Mouse (Mus musculus) retina, adult 2 months (tissue): ENCODE results near the gene Ankrd44.

ENCODE experiments used
- DNase-seq: peaks from one replicate; pipeline ENCODE4 v3.0.0-alpha.2; 2012; ENCODE audit warnings: low read depth, low spot score

The Ankrd44 gene

GRCm38 (mm10) chr1:54922707-54923106, 3.5 kb downstream of the Ankrd44 start:
- DNase-seq = no peak

GRCm38 (mm10) chr1:54922025-54922574, 4.1 kb downstream of the Ankrd44 start:
- DNase-seq = no peak

- DNase-seq = no peak
Measured at GRCm38 (mm10) chr1:54920132-54920531, 6.1 kb downstream of the Ankrd44 start.

GRCm38 (mm10) chr1:54916456-54916855, 9.7 kb downstream of the Ankrd44 start:
- DNase-seq = no peak

- DNase-seq = no peak
Measured at GRCm38 (mm10) chr1:54914387-54914786, 11.8 kb downstream of the Ankrd44 start.

- DNase-seq = no peak
Measured at GRCm38 (mm10) chr1:54913379-54913873, 12.8 kb downstream of the Ankrd44 start.

GRCm38 (mm10) chr1:54913063-54913335, 13.2 kb downstream of the Ankrd44 start:
- no peak for DNase-seq

- DNase-seq = no peak
Measured at GRCm38 (mm10) chr1:54912290-54913062, 13.7 kb downstream of the Ankrd44 start.

- no peak for DNase-seq
Measured at GRCm38 (mm10) chr1:54911256-54911610, 15.0 kb downstream of the Ankrd44 start.

- DNase-seq = no peak
Measured at GRCm38 (mm10) chr1:54910489-54911255, 15.5 kb downstream of the Ankrd44 start.

GRCm38 (mm10) chr1:54908786-54909185, 17.4 kb downstream of the Ankrd44 start:
- no peak for DNase-seq

GRCm38 (mm10) chr1:54907066-54907639, 19.0 kb downstream of the Ankrd44 start:
- DNase-seq = no peak

- no peak for DNase-seq
Measured at GRCm38 (mm10) chr1:54906322-54906721, 19.9 kb downstream of the Ankrd44 start.

- no peak for DNase-seq
Measured at GRCm38 (mm10) chr1:54905632-54906031, 20.6 kb downstream of the Ankrd44 start.

GRCm38 (mm10) chr1:54904165-54904564, 22.0 kb downstream of the Ankrd44 start:
- DNase-seq = no peak

- DNase-seq = no peak
Measured at GRCm38 (mm10) chr1:54902689-54903246, 23.4 kb downstream of the Ankrd44 start.

- no peak for DNase-seq
Measured at GRCm38 (mm10) chr1:54901084-54901483, 25.1 kb downstream of the Ankrd44 start.

GRCm38 (mm10) chr1:54899247-54899646, 26.9 kb downstream of the Ankrd44 start:
- DNase-seq = no peak

- DNase-seq = no peak
Measured at GRCm38 (mm10) chr1:54898656-54899084, 27.5 kb downstream of the Ankrd44 start.

- DNase-seq = no peak
Measured at GRCm38 (mm10) chr1:54897726-54898125, 28.5 kb downstream of the Ankrd44 start.

GRCm38 (mm10) chr1:54896109-54897085, 29.8 kb downstream of the Ankrd44 start:
- DNase-seq = no peak
